Mouse (Mus musculus) small intestine, adult 2 months (tissue): Measurements from ENCODE around the gene Gnl1. TPM values are rescaled to one million over a fixed set of nuclear protein-coding genes. Genes with fewer than 3 reads are reported as not detected.
A peak's percentile ranks its signal among the peaks of the same experiment; 100 is the strongest.
"Not testable (repeated sequence)": the region's sequence is repeated elsewhere in the genome, so short reads cannot be mapped to it uniquely, and the experiment has no call there.

ENCODE experiments used
- H3K27ac ChIP-seq: fragments of 200-500 bp; 2 replicates; pipeline ENCODE4 v1.5.1; 2012; ENCODE audit warnings: low read depth, low read length, control low read depth, inconsistent platforms; ENCODE audit not compliant: insufficient read depth
- H3K27me3 ChIP-seq: fragments of 200-500 bp; 2 replicates; pipeline ENCODE4 v1.6.1; 2012; ENCODE audit warnings: mild to moderate bottlenecking, moderate library complexity, low read length, inconsistent platforms; ENCODE audit not compliant: control insufficient read depth, insufficient read depth
- H3K36me3 ChIP-seq: fragments of 200-500 bp; 2 replicates; pipeline ENCODE4 v1.6.1; 2012; ENCODE audit warnings: mild to moderate bottlenecking, low read length, control low read depth, inconsistent platforms; ENCODE audit not compliant: control insufficient read depth, insufficient read depth
- H3K4me1 ChIP-seq: fragments of 200-500 bp; 2 replicates; pipeline ENCODE4 v1.6.1; 2012; ENCODE audit warnings: low read length, inconsistent platforms, mixed read lengths; ENCODE audit not compliant: control insufficient read depth, insufficient read depth, insufficient read length
- H3K4me3 ChIP-seq: fragments of 200-500 bp; 2 replicates; pipeline ENCODE4 v1.5.1; 2012; ENCODE audit warnings: low read depth, mild to moderate bottlenecking, control low read depth, inconsistent platforms, low read length, moderate library complexity
- CTCF ChIP-seq: fragments of 200-500 bp; IDR thresholded peaks from 2 replicates; pipeline ENCODE4 v1.5.1; 2012; ENCODE audit warnings: low read depth, mild to moderate bottlenecking, control low read depth, inconsistent platforms, low read length, moderate library complexity, mixed read lengths; ENCODE audit not compliant: insufficient replicate concordance, insufficient read length; ENCODE audit errors: extremely low read depth
- POLR2A ChIP-seq: fragments of 200-500 bp; IDR thresholded peaks from 2 replicates; pipeline ENCODE4 v1.6.1; 2012; ENCODE audit warnings: low read depth, mild to moderate bottlenecking, control low read depth, inconsistent platforms, low read length, moderate library complexity
- WGBS: fragments of 180-500 bp; shearing (Covaris S2); methylation state at CpG from one replicate; pipeline ENCODE4 v1.1.7; 2018; 5-methylcytosine and 5-hydroxymethylcytosine counted together
- polyA plus RNA-seq: library from polyadenylated mRNA; depleted of rRNA; stranded (reverse); fragments of >200 nt; gene quantifications from 2 replicates; pipeline ENCODE4 v1.2.3, GENCODE M21; 2012; rRNA removed

The Gnl1 gene
- 13.1 and 24.7 TPM in 2 replicates for polyA plus RNA-seq

DNA sequence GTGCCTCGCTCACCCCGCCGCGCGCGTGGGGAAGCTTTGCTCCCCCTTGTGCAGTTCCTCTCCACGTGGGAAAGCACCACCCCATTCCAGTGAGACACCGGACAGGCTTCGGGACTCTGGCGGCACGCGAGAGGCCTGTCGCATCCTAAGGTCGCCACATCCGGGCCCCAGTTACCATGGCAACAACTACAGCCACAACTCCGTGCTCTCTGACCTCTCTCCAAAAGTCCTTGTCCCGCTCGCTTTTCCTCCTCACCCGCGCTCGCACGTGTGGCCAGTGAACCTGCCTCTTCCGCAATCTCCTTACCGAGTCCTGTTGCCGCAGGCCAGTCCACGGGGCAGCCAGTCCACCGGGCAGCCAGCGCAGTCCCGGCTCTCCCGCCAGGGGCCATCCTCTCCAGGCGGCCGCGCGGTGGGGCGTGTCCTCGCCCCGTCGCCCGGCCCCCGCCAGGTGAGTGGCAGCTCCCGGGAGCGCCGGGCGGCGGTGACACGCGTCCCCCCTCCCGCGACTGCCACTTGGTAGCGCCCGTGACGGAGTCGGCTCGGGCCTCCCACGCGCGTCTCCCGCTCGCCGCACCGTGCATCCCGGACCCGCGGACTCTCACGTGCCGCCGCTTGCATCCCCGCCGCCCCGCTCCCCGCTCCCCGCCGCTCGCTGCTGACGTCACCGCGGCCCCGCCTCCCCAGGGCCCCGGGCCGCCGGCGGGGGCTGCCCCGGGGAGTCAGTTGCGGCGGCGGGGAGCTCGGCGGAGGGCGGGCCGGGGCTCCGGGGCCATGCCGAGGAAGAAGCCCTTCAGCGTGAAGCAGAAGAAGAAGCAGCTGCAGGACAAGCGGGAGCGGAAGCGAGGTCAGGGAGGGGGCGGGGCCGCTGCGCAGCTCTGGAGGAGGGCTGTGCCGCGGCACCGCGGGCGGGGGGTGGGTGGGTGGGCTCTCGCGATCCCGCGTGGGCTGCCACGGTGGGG, at the start of gene Gnl1, which contains the start of gene Prr3:
Gnl1 (plus strand) TSS at position 451 of the 962 bp plus-strand sequence.
Prr3 (minus strand) TSS at position 836 of the 962 bp plus-strand sequence.
- Histone ChIP-seq H3K27me3 (no peaks in the 10 kb centered on the region), H3K4me3 (peak within 1 kb of the TSS; percentile 75), H3K36me3 (peaks cover 20% of the 10 kb centered on the region), H3K4me1 (peaks cover 11% of the 10 kb centered on the region; the same call in 1 of the 2 replicates), H3K27ac (peak within 1 kb of the TSS; percentile 80)
- TF ChIP-seq POLR2A: peak; percentile 22; the same call in 1 of the 2 replicates
- no peak for TF ChIP-seq CTCF
- WGBS: 1% methylated on average over 109 of the region's 109 CpGs

DNA sequence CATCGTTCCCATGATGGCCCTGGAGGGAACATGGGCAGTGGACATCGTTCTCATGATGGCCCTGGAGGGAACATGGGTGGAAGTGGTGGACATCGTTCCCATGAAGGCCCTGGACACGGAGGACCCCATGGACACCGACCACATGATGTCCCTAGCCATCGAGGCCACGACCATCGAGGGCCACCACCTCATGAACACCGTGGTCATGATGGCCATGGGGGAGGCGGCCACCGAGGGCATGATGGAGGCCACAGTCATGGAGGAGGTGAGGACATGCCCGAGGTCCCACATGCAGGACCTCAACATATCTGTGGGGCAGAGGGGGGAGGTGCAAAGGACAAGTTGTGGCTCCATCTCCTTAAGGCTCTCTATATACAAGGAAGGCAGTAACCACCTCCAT, 49.0 kb upstream of the Gnl1 start:
- no peaks in the 10 kb centered on the region for H3K27me3 ChIP-seq
- TF ChIP-seq POLR2A (no peak), CTCF (no peak)
- H3K27ac ChIP-seq: no peak overlapping the region
- peaks cover 48% of the 10 kb centered on the region for H3K36me3 ChIP-seq
- no peak overlapping the region for H3K4me3 ChIP-seq
- peaks cover 7% of the 10 kb centered on the region; the same call in 1 of the 2 replicates for H3K4me1 ChIP-seq
- 94% methylated on average over 12 of the region's 12 CpGs for WGBS

DNA sequence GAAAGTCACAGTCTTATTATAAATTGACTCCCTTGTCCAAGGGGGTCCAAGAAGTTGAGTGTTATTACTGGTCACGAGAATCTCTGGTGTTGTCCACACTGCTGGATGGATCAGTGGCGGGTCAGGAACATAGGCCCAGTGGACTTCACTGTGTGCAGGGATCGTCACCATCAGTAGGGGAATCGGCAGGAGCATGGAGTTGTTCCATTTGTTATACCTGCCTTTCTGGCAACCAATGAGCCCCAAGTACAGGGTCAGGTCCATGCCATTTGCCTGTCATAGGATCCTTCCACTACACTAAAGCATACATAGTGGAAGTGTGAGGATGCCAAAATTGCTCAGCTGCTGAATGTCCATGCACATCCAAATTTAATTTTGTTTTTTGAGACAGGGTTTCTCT, 47.0 kb upstream of the Gnl1 start:
- Histone ChIP-seq H3K27ac (no peak overlapping the region), H3K36me3 (peaks cover 33% of the 10 kb centered on the region), H3K27me3 (no peaks in the 10 kb centered on the region), H3K4me3 (no peak overlapping the region), H3K4me1 (no peaks in the 10 kb centered on the region)
- 83% methylated on average over 4 of the region's 4 CpGs for WGBS
- TF ChIP-seq POLR2A: no peak
- no peak for TF ChIP-seq CTCF

DNA sequence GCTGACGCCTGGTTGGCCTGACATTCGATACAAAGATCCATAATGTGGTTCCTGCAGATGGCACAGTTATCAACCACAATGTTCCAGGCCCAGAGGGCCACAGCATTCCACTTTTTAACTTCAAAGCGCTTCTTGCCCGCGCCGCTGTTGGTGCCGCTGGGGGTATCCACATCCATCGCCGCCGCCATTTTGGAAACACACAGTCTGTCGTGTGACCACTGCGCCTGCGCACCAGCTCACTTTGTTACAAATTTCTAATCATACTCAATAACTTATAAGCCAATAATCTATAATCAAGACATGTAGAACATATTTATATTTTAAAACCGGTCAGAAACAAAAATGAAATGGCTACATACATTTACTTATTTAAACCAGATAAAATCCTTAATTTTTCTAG, 43.9 kb upstream of the Gnl1 start:
- H3K4me1 ChIP-seq, H3K27ac ChIP-seq, H3K27me3 ChIP-seq, H3K36me3 ChIP-seq, H3K4me3 ChIP-seq: not testable (repeated sequence)
- WGBS: 85% methylated on average over 14 of the region's 14 CpGs

DNA sequence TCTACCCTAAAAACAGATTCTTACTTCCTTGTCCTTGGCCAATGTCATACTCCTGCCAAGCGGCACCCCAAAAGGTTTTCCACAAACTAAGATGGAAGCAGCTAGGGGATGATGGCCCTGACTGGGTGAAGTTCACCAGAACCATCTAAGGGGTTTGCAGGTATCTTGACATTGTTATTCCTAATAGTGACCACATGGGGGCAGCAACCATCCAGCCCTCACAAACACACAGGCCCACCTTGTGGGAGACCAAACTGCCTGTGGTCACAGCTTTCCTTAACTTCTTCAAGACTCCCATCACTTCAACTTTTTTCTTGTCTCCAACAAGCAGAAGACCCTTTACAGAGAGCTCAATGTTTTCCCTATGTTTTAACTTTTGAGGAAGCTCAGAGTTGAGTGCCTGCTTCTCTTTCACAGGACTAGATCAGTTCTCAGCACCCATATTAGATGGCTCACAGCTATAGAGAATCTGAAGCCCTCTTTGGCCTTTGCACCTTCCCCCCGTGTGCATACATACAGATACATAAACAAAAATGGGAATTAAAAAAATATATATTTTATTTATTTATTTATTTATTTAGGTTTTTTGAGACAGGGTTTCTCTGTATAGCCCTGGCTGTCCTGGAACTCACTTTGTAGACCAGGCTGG, 41.8 kb upstream of the Gnl1 start:
- no peak overlapping the region for H3K27ac ChIP-seq
- no peaks in the 10 kb centered on the region for H3K4me1 ChIP-seq
- WGBS: 26% methylated on average over 2 of the region's 2 CpGs
- H3K4me3 ChIP-seq: no peak overlapping the region
- no peaks in the 10 kb centered on the region for H3K36me3 ChIP-seq
- TF ChIP-seq POLR2A (no peak), CTCF (peak; percentile 86; the same call in 1 of the 2 replicates)
- no peaks in the 10 kb centered on the region for H3K27me3 ChIP-seq

DNA sequence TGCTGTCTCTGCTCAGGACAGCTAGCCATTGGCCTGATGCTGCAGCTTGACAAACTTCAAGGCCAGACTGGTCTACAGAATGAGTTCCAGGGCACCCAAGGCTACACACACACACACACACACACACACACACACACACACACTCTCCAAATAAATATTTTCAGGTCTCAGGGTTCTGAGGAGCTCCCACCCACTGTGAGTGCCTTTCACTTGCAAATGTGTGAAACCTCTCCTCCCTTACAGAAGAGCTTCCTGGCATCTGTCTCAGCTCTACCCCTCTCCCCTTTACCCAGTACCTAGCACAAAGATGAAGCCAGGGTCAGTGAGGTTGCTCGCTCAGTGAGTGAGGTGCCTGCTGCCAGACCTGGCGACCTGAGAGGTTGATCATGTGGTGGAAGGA, 40.5 kb upstream of the Gnl1 start:
- H3K27me3 ChIP-seq: no peaks in the 10 kb centered on the region
- no peaks in the 10 kb centered on the region for H3K36me3 ChIP-seq
- H3K27ac ChIP-seq: no peak overlapping the region
- H3K4me3 ChIP-seq: no peak overlapping the region
- H3K4me1 ChIP-seq: no peaks in the 10 kb centered on the region
- 65% methylated on average over 2 of the region's 2 CpGs for WGBS
- TF ChIP-seq POLR2A: no peak
- TF ChIP-seq CTCF: no peak

DNA sequence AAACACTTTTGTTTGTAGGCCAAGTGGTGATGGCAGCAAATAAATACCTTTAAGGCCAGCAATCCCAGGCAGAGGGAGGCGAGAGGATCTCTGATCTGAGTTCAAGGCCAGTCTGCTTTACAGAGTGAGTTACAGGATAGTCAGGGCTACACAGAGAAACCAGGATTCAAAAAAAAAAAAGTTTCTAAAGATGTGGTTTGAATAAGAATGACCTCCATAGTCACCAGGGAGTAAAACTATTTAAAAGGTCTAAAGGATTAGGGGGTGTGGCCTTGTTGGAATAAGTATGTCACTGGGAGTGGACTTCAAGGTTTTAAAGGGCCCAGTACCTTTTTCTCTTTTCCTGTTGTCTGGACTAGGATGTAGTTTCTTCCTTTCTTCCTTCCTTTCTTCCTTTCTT, 39.7 kb upstream of the Gnl1 start:
- Histone ChIP-seq H3K4me1 (no peaks in the 10 kb centered on the region), H3K27ac (no peak overlapping the region), H3K36me3 (no peaks in the 10 kb centered on the region), H3K27me3 (no peaks in the 10 kb centered on the region), H3K4me3 (no peak overlapping the region)
- 74% methylated on average over 1 of the region's 1 CpGs for WGBS
- TF ChIP-seq CTCF (no peak), POLR2A (no peak)

DNA sequence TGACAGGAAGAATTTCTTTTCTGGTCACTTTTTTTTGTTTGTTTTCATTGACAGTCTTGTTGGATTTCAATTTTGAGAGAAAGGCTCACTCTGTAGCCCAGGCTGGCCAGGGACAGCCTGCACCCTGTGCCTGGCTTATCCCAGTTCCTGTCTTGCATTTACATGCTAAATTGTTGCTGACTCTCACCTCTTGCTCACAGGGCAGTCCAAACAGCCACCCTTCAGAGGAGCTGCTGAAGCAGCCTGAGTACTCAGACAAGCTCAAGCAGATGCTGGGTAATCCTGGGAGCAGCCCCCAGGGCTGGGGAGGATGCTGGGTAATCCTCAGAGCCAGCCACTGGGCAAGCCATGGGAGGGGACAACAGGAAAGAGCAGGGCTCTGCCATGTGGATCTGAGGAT, 28.7 kb upstream of the Gnl1 start:
- H3K27ac ChIP-seq, H3K27me3 ChIP-seq, H3K4me3 ChIP-seq, H3K36me3 ChIP-seq, H3K4me1 ChIP-seq: not testable (repeated sequence)

DNA sequence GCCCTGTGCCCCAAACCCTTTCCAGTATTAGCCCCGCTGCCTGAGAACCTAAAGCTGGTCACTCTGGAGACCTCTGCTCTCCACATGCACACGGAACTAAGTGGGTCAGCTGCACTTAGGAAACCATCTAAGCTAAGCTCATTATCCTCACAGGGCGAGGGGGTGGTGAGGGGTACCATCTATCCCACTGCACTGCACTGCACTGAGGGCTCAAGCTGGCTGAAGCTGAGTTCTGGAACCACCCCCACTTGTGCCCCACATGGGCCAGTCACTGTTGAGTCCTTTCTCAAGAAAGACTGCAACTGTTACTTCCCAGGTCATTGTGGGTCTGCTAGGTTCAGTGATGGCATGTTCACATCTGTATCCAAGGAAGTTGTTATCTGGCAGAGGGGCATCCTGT, 27.1 kb upstream of the Gnl1 start:
- peaks cover 18% of the 10 kb centered on the region for H3K36me3 ChIP-seq
- 86% methylated on average over 3 of the region's 3 CpGs for WGBS
- H3K4me3 ChIP-seq, H3K4me1 ChIP-seq, H3K27me3 ChIP-seq, H3K27ac ChIP-seq: not testable (repeated sequence)
